Mouse (Mus musculus) heart, adult 9 months (tissue): ENCODE data around the gene Snrpd3.
"Not testable (repeated sequence)": the region's sequence is repeated elsewhere in the genome, so short reads cannot be mapped to it uniquely, and the experiment has no call there.

Source experiments
- DNase-seq, 2 experiments: peaks; one replicate each; pipeline ENCODE4 v3.0.0; 2022; ENCODE audit warnings: low spot score in 2 of 2

Gene Snrpd3

DNA sequence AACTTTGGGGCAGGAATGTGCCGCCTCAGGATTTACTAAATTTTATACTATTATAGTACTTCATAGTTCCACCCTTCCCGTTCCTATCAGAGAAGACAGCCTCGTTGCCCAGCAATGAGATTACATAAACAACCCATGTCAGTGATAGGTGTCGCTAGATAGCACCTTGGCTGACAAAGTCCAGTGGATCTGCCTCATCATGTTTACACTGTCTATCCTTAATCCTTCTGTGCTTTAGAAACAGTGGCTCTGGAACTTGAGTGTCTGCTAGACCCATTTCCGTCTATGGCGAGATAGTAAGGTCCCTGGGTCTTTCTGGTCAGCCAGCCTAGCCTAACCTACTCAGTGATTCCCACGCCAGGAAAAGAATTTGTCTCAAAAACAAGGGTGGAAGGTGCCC lies 17.0 kb upstream of the Snrpd3 start:
- DNase-seq: no peak

GRCm38 (mm10) chr10:75501641-75502040 lies 15.7 kb upstream of the Snrpd3 start:
- no peak for DNase-seq

GRCm38 (mm10) chr10:75503692-75504091 lies 13.7 kb upstream of the Snrpd3 start:
- DNase-seq: no peak

DNA sequence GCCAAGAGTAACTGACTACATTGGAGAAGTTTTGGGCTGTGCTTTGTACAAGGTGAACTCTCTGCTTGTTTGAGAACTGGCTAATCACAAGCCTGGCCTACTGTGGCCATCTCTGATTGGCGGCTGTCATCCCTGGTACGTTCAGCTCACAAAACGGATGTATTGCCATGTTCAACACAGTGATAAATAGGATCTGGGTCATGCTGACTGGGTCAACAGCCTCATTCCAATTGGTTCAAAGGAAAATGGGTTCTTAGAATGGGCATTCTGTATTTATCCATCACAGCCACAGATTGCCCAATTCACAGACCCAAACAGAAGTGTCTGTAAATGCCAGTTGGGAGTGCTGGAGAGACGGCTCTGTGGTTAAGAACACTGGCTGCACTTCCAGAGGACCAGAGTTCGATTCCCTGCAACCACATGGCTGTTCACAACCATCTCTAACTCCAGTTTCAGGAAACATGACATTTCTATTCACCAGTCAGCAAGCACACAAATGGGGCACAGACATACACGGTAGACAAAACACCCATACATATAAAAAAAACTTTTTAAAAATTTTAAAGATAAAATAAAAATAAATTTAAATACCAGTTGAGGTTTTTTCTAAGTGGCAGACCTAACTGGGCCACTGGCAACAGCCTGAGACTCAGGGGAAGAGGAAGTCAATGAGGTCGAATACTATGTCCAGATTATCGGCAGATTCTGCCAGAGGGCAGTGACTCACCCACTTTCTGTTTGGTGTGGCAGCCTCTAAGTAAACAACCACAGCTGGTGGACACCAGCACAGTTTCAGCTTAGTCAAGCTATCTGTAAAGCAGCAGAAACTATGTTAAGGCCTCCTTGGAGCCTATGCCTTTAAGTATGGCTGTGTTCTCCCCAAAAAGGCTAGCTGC lies 12.9 kb upstream of the Snrpd3 start:
- DNase-seq: peak; percentile 70

- DNase-seq: no peak
Measured at GRCm38 (mm10) chr10:75505130-75505495, 12.2 kb upstream of the Snrpd3 start.

- not testable (repeated sequence) for DNase-seq
Measured at GRCm38 (mm10) chr10:75505928-75506327, 11.4 kb upstream of the Snrpd3 start.

- peak; percentile 60 to 78 for DNase-seq
Measured at GRCm38 (mm10) chr10:75510446-75510845, 6.9 kb upstream of the Snrpd3 start.

- DNase-seq: no peak
Measured at GRCm38 (mm10) chr10:75511060-75511459, 6.3 kb upstream of the Snrpd3 start.

- no peak for DNase-seq
Measured at GRCm38 (mm10) chr10:75511897-75512296, 5.5 kb upstream of the Snrpd3 start.

- DNase-seq: no peak
Measured at GRCm38 (mm10) chr10:75512796-75513195, 4.6 kb upstream of the Snrpd3 start.

GRCm38 (mm10) chr10:75513306-75514067 lies 3.9 kb upstream of the Snrpd3 start:
- DNase-seq: no peak

DNA sequence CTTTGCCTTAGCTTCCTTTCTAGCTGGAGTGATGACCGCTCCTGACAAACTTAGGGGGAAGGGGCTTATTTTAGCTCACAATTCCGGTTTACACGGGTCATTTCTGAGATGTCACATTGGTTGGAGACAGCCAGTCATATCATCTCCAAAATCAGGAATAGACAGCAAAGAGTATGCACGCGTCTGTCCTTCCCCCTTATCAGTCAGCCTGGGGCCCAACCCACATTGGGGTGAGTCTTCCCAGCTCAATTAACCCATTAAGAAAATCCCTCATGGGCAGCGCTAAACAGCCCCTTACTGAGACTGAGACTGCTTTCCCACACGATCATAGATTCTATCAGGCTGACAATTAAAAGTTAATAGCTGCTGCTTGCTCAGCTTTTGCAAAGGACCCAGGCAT lies 3.0 kb upstream of the Snrpd3 start:
- no peak for DNase-seq

GRCm38 (mm10) chr10:75515216-75516037 lies 1.9 kb upstream of the Snrpd3 start:
- no peak for DNase-seq

GRCm38 (mm10) chr10:75516038-75516723 lies 1.2 kb upstream of the Snrpd3 start:
- peak in 1 of 2 experiments; percentile 27 for DNase-seq

DNA sequence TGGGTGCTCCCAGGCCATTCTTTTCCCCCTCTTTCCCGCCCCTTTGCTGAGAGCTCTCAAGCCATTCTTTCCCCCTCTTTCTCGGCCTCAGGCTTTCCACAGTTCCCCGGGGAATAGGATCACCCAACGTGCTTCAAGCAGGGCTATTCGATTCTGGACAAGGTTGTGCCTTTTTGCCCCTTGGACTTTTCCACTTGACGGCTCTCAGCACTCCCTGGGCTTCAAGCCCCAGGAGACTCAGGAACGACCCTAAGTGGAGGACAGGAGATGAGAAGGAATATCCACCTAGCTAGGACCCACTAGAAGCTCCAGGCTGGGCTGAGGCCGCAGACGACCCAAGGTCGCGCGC lies 653 bp upstream of the Snrpd3 start:
- DNase-seq: no peak

DNA sequence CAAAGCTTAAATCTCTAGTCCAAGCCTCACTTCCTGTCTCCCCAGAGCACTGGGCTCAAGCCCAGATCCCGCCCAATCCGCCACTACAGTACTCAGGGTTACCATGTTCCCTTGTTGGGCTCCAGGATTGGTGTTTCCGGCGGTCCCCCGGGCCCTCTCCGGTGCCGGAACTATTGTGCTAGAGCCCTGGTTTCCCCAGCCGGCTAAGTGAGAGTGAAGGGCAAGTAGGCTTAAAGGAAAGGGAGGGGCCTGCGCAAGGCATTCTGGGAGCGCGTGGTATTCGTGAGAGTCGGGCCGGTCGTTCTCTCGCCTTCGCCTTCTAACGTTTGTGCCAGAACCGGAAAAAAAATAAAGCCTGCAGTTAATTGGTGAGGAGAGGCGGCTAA lies 400 bp downstream of the Snrpd3 start, which contains the start of gene Gucd1:
Gene Gucd1 (minus strand): TSS at position 215 of the 386 bp plus-strand sequence.
- DNase-seq: peak; percentile 96 to 98

- no peak for DNase-seq
Measured at GRCm38 (mm10) chr10:75520581-75520980, 3.2 kb downstream of the Snrpd3 start.

- DNase-seq: no peak
Measured at GRCm38 (mm10) chr10:75521643-75522042, 4.3 kb downstream of the Snrpd3 start.

DNA sequence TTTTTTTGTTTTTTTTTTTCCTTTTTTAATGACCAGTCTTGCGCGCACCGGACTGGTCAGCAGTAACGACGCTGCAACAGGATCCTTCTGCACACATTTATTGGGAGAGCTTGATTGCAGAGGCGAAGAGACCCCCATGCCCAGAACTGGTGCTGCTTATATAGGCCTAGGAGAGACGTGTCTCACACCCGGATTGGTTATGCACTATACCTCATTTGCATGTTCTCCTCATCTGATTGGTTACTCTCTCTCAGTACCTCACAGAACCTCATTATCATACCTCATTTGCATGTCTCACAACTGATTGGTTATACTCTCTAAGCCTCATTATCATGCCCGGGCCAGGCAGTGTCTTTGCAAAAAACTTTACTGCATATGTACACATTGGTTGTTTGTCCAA lies 8.1 kb downstream of the Snrpd3 start:
- not testable (repeated sequence) for DNase-seq

GRCm38 (mm10) chr10:75530322-75530721 lies 13.0 kb downstream of the Snrpd3 start:
- DNase-seq: no peak

- no peak for DNase-seq
Measured at GRCm38 (mm10) chr10:75531532-75532090, 14.3 kb downstream of the Snrpd3 start.
